Comparison of ENCODE assay signal across 11 mouse cellular contexts in genomic region chr6:121045345-121046080, GRCm38 (mm10).
A peak's percentile ranks its signal among the peaks of the same experiment; 100 is the strongest.
DNase-seq lines count a peak whose midpoint lies in the region; ATAC-seq and TF ChIP-seq lines count a peak whose summit lies in the region.
"Had no signal": no experiment of that assay in that cellular context is flagged by ENCODE, and none has a peak within 500 bp of the region (broad histone marks: within the 10 kb centered on the region; RNA-seq: fewer than 3 reads in every experiment).

No protein-coding gene starts in this region.

- no peak overlapping the region for H3K4me3 ChIP-seq in liver, embryonic 11.5 days (ENCODE audit: low read depth, low read length)
- no peak overlapping the region for H3K4me3 ChIP-seq in liver, postnatal 0 days (ENCODE audit: low read depth, low read length)
- no peak overlapping the region for H3K4me3 ChIP-seq in embryonic facial prominence, embryonic 15.5 days (replicated peaks)

- ATAC-seq in cerebellum, adult (ENCODE audit: insufficient number of reproducible peaks, low FRiP score, low TSS enrichment): peak; percentile 74
- peak; percentile 48; the same call in 1 of the 2 replicates for ATAC-seq in liver, embryonic 11.5 days (replicated peaks; ENCODE audit: low FRiP score)
- ATAC-seq in liver, postnatal 0 days: no peak
- no peak for ATAC-seq in embryonic facial prominence, embryonic 15.5 days (ENCODE audit: insufficient number of reproducible peaks, low FRiP score, low TSS enrichment, low read depth)
- ATAC-seq in megakaryocyte-erythroid progenitor cell, adult 5-6 weeks (replicated peaks; ENCODE audit: low FRiP score, low TSS enrichment, poor library complexity, severe bottlenecking): 0 out of 2 replicates have a peak, but pooled peaks have one; percentile 6

- no peak for TF ChIP-seq EP300 in liver, postnatal 0 days (IDR thresholded peaks at IDR 0.05; ENCODE audit: low read depth)

- 0 out of 2 replicates have a peak, but pooled peaks cover 2% of the 10 kb centered on the region for H3K36me3 ChIP-seq in liver, embryonic 11.5 days (ENCODE audit: control insufficient read depth, insufficient read depth, low read length)
- peaks cover 16% of the 10 kb centered on the region for H3K36me3 ChIP-seq in liver, postnatal 0 days (replicated peaks; ENCODE audit: insufficient read depth, low read length)
- no peaks in the 10 kb centered on the region for H3K36me3 ChIP-seq in embryonic facial prominence, embryonic 15.5 days

- H3K27me3 ChIP-seq in liver, embryonic 11.5 days (replicated peaks; ENCODE audit: control insufficient read depth, insufficient read depth, low read length): no peaks in the 10 kb centered on the region
- H3K27me3 ChIP-seq in liver, postnatal 0 days (ENCODE audit: insufficient read depth, low read length): no peaks in the 10 kb centered on the region
- no peaks in the 10 kb centered on the region for H3K27me3 ChIP-seq in embryonic facial prominence, embryonic 15.5 days

- peaks cover 22% of the 10 kb centered on the region for H3K4me1 ChIP-seq in liver, embryonic 11.5 days (replicated peaks; ENCODE audit: control insufficient read depth, insufficient read depth, low read length)
- peaks cover 7% of the 10 kb centered on the region for H3K4me1 ChIP-seq in liver, postnatal 0 days (ENCODE audit: insufficient read depth)
- H3K4me1 ChIP-seq in embryonic facial prominence, embryonic 15.5 days: peaks cover 35% of the 10 kb centered on the region

- WGBS in liver, embryonic 11.5 days: 65% methylated on average over 20 of the region's 20 CpGs
- WGBS in liver, postnatal 0 days (ENCODE audit: insufficient replicate concordance): 64% methylated on average over 20 of the region's 20 CpGs
- WGBS in embryonic facial prominence, embryonic 15.5 days: 72% methylated on average over 20 of the region's 20 CpGs

- H3K9me3 ChIP-seq in liver, embryonic 11.5 days (ENCODE audit: control insufficient read depth, low read length): no peaks in the 10 kb centered on the region
- H3K9me3 ChIP-seq in liver, postnatal 0 days (ENCODE audit: low read length): no peaks in the 10 kb centered on the region
- H3K9me3 ChIP-seq in embryonic facial prominence, embryonic 15.5 days (replicated peaks): no peaks in the 10 kb centered on the region

- 0 out of 2 replicates have a peak overlapping the region, but pooled peaks have one; percentile 23 for H3K27ac ChIP-seq in liver, embryonic 11.5 days (ENCODE audit: low read depth, low read length)
- H3K27ac ChIP-seq in liver, postnatal 0 days (ENCODE audit: low read depth): no peak overlapping the region
- H3K27ac ChIP-seq in embryonic facial prominence, embryonic 15.5 days (replicated peaks): peak overlapping the region; percentile 39; the same call in 1 of the 2 replicates

- H3K4me2 ChIP-seq in liver, embryonic 11.5 days: no peak overlapping the region
- no peak overlapping the region for H3K4me2 ChIP-seq in liver, postnatal 0 days (ENCODE audit: low read depth, low read length)
- H3K4me2 ChIP-seq in embryonic facial prominence, embryonic 15.5 days (replicated peaks): no peak overlapping the region

- no peak overlapping the region for H3K9ac ChIP-seq in liver, embryonic 11.5 days (ENCODE audit: low read depth, low read length)
- H3K9ac ChIP-seq in liver, postnatal 0 days (replicated peaks): no peak overlapping the region
- no peak overlapping the region for H3K9ac ChIP-seq in embryonic facial prominence, embryonic 15.5 days

- no peak for DNase-seq in cerebellum, postnatal 4 days (ENCODE audit: low spot score in 2 of 2)
- no peak for DNase-seq in liver, embryonic 11.5 days (ENCODE audit: low spot score)
- no peak for DNase-seq in liver, postnatal 0 days
- no peak for DNase-seq in testis, postnatal 14 days (ENCODE audit: low spot score)
- no peak for DNase-seq in layer of hippocampus, postnatal 14 days (ENCODE audit: low spot score in 2 of 2)
- DNase-seq: adrenal gland, postnatal 10 days; gastrocnemius, postnatal 10 days; layer of hippocampus, adult 9-11 months had no signal

- TF ChIP-seq CTCF in liver, postnatal 0 days (IDR thresholded peaks at IDR 0.05; ENCODE audit: low read depth): no peak

Comparison
In these comparisons a context has a peak if more than half of its experiments do, and no peak if none do; other contexts are left out.
1. ATAC-seq: peak in cerebellum, adult (single experiment), liver, embryonic 11.5 days (single experiment) and megakaryocyte-erythroid progenitor cell, adult 5-6 weeks (single experiment); none in liver, postnatal 0 days (single experiment) and embryonic facial prominence, embryonic 15.5 days (single experiment).